Mouse (Mus musculus) MEL-GATA-1-ER (cell line): ENCODE measurements around the gene Tab3.

Source experiments
- DNase-seq: peaks from one replicate; pipeline ENCODE4 v3.0.0-alpha.2; 2012; ENCODE audit warnings: low read depth; ENCODE audit errors: extremely low read depth

Tab3 gene

DNA sequence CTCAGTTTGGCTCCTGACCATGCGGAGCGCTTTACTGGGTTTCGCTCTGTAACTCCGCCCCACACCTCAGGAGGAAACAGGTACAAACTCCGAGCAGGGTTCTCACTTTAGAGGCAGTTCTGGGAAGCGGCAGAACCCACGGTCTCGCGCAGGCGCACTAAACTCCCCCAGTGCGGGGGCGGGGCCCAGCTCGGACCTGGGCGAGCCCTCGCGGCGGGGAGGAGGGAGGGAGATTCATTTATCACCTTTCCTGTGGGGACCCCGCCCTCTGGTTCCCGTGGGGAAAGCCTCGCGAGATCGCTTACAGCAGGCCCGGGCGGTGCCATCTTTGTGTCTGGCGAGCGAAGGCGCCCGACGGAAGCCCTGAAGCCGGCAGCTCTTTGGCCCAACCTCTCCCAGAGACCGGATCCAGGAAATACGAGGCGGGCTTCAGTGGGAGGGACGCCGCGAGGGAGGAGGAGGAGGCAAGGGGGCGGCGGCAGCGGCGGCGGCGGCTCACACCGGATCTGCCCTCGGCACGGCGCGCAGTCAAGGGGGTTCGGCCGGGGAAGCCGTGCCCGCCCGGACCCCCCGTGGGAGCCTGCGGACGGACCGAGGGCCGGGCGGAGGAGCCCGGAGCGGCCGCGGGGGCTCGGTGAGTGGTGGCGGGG lies at the start of gene Tab3:
TSS of gene Tab3 (plus strand) at position 491 of the 650 bp plus-strand sequence.
- peak; percentile 93 for DNase-seq

DNA sequence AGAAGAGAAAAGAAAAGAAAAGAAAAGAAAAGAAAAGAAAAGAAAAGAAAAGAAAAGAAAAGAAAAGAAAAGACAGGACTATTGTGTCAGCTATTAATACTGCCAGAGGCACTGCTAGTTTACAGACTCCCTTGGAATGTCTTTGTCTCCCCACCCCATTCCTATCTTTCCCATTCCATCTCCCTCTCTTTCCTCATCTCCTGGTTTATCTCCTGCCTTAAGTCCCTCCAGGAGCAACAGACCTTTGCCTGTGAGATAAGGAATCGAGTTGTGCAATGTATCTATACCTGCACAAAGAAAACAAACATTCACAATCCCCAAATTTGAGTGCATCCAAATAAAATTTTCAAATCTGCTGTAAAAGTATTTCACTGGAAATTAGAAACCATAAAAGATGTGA lies 48.3 kb upstream of the Tab3 start:
- no peak for DNase-seq

DNA sequence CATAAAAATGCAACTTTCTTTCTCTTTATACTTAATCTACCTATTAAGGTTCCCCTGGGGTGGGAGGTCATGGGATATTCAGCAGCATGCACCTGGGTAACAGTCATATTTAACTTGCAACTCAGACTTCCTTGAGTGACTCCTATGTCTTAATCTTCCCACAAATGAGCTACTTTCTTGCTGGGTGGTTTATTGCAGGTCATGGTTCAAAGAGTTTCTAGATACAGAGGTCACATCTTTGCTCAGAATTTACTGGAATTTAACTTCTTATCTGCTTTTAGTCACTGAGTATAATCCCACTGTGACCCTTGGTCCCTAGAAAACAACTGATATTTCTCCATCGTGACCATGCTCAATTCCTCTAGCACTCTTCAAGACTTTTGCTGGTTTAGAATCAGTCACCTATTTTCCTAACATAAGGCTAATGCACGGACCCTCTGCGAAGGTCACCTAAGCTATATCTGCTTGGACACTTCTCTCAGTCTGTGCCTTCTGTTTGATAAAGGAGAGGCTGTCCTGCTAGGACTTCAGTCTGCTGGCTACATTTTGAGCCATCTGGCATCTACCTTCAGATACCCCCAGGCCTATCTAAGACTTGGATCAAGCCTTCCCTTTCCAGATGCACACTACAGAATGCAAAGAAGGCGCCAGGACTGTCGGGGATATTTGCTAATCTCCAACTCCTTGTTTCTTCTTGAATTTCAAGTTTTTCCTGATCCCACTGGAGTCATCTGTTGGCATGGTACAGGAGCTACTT lies 47.4 kb upstream of the Tab3 start:
- no peak for DNase-seq

DNA sequence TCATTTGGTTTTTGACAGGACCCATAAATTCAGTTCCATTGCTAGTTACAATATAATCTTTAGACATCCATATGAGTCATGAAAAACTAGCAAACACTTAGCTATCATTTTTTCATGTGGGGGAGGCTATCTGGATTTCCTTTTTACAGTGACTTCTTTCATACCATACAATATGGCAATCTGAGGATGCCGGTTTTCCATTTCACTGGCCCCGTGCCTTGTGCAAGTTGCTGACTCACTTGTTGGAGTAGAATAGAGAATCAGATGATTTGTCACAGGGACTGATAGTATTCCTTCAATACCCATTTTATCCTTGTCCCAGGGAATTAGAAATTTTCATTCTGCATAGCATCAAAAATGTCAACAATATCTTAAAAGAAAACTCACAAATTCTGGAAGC lies 14.9 kb upstream of the Tab3 start:
- DNase-seq: no peak

DNA sequence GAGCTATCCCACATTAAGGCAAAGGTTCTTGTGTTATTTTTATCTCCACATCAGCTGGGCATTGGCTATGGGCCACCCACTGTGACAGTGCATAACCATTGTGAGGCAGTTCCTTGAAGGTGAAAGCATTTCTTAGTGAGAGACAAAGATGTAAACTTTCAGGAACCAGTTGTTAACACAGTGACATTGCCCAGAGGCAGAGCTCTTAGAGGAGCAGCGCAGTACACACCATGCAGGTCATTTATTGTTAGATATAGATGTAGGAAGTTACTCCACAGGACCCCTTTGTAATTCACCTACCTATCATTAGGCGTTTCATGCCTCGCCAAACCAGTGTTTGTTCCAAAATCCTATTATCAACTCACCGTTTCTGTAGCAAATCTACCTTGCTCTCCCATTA lies 7.6 kb upstream of the Tab3 start:
- DNase-seq: no peak

DNA sequence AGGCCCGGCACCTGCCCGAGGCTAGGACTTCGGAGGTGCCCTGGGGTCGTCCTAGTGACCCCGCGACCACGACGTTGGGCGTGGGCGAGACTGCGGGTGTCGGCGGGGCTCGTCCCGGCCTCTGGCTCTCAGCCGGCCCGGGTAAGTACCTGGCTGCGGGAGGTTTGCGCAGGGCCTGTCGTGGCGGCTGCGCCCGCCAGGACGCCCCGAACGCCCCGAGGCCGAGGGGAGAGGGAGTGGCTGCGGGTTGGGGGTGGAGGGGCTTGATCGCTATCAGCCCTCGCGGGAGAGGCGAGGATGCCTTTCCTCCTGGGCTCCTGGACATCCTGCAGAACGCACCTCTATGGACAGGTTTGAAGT lies 340 bp downstream of the Tab3 start:
- DNase-seq: no peak

DNA sequence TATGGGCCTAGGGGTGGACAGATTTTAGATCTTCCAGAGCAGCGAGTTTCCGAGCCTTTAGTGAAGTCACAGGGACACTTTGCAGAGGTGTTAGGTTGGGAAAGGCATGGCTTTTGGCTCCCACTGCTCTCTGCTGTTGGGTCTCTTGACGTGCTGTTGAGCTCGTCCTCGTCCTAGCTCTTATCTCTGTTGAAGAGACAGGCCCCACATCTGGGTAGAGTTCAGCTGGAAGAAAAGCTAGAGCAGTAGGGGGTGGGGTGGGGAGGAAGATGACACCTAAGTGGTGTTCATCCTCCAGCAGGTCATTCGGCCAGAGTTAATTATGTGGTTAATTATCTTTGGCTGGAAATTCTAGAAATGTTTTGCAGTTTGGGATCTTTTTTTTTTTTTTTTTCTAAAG lies 2.5 kb downstream of the Tab3 start:
- no peak for DNase-seq

DNA sequence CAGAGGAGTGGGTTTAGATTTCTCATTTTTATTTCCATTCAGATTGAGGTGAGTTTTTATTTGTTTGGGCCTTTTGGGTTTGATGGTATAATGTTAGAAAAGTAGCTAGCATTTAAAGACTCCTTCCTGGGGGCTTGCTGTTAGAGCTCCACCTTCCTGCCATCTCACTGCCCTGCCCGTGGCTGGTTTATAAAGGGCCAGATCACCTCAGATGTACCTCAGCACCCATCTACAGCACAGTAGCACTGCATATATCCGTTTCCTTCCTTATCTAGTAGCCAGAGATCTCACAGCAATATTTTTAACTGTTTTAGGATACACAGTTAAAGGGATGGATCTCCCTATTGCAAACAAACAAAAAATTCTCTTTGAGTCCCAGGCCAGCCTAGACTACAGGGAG lies 6.9 kb downstream of the Tab3 start:
- no peak for DNase-seq

DNA sequence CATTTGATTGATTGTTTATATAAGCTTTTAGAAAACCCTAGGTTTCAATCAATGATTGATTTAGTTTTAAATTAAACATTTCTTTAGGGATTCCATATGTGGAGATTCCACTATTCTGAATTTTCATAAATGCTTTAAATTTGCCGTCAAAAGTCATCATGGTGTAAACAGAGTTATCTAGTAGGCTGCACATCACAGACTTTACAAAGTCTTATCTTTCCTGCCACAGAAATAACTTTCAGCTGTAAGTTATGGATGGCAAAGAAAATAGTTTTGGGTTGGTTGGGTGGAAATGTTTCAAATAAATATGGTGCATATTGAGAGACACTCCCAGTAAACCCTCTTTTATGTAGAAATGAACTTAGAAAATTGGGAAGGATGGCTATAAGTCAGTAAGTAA lies 8.7 kb downstream of the Tab3 start:
- no peak for DNase-seq

DNA sequence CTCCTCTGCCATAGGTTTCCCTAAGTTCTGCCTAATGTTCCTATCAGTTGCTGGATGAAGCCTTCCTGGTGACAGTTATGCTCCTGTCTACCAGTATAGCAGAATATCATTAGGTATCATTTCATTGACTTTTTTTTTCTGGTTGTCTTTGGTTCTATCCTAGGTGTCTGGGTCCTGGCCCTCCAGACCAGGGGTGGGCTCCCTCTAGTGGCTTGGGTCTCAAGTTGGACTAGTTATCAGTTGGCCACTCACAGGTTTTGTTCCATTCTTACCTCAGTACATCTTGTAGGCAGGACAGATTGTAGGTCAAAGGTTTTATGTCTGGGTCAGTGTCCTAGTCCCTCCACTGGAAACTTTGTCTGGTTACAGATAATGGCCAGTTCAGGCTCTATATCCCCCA lies 11.8 kb downstream of the Tab3 start:
- DNase-seq: no peak

DNA sequence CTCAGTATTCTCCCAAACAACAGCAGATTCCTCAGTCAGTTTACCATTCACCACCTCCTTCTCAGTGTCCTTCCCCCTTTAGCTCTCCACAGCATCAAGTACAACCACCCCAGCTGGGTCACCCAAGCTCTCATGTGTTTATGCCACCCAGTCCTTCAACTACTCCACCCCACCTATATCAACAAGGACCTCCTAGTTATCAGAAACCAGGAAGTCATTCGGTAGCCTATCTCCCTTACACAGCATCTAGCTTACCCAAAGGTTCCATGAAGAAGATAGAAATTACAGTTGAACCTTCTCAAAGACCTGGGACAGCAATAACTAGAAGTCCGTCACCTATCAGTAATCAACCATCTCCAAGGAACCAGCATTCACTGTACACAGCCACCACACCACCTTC lies 40.9 kb downstream of the Tab3 start:
- DNase-seq: peak; percentile 69

DNA sequence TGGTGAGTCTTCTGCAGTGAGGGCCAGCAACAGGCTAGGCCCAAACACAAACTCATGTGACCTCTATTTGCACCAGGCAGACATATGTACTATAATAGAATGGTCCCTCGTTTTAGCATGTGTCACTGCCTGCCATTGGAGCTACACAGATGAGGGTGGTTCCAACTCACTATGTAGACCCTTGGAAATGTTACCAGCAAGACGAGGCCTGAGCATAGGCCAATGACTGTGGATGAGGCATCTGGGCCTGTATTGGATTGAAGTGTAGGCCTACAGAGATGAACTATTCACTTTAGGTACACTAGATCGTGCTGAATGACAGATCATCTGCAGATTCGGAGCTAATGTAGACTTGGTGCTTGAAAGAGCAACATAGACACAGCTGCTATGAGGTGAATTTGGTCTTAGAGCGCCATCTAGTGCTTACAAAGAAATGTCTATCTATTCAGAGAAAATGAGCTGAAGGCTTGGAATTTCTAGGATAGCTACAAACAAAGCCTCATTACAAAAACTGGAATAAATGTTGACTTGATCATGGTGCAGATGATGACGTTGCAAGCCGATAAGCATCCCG lies 72.5 kb downstream of the Tab3 start:
- DNase-seq: peak; percentile 54

DNA sequence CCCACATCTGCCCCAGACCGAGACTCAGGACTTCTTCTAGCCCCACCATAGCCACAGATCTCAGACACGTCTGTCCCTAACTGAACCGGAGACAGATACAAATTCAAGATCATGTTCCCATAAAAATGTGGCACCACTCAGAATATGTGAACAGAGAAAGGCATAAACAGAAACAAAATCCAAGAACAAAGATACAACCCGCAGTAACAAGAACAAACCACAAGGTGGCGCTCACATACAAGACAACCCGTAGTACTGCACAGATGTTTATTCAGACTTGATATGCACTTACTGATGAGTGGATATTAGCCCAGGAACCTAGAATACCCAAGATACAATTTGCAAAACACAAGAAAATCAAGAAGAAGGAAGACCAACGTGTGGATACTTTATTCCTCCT lies 103.0 kb downstream of the Tab3 start:
- peak; percentile 36 for DNase-seq

DNA sequence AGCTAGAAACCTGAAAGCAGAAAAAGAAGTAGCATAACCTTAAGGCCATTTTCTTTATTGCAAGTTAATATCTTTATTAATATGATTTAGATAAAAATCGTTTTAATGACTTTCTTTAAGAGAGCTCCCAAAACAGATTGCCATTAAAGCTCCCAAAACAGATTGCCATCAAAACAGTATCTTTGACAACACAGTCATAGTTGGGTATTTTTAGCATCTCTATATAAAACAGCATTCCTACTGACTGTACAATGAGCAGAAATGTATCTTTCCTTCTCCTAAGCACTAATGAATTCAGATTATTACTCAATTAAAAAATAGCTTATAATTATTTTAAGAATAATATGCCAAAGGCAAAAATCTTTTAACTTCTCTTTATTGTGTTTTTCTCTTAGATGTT lies 108.3 kb downstream of the Tab3 start:
- no peak for DNase-seq

DNA sequence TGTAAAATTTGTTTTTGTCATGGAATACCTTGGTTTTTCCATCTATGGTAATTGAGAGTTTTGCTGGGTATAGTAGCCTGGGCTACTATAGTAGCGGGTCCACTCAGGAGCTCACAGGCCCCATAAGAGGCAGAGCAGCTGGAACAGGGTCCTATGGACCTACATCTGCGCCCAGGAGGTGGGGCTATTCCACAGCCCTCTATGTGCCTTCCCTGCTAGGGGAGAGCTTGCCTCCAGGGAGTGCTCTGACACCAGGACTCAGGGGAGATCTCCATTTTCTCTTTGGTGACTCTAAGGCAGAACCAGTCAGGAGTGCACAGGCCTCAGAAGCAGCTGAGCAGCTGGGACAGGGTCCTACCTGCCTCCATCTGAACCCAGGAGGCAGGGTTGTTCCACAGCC lies 109.9 kb downstream of the Tab3 start:
- no peak for DNase-seq
